Mouse (Mus musculus) bone marrow, adult 2 months (tissue): Measurements from ENCODE around the gene Naif1.

ENCODE experiments used
- CTCF ChIP-seq: fragments of 200-500 bp; IDR thresholded peaks from 2 replicates; pipeline ENCODE4 v1.5.1; 2011; ENCODE audit warnings: low read length, control low read depth; ENCODE audit not compliant: control insufficient read depth, insufficient read depth
- POLR2A ChIP-seq: fragments of 200-500 bp; IDR thresholded peaks from 2 replicates; pipeline ENCODE4 v1.6.1; 2011; ENCODE audit warnings: low read depth, mild to moderate bottlenecking, control low read depth, low read length, borderline replicate concordance; ENCODE audit not compliant: control insufficient read depth

DNA sequence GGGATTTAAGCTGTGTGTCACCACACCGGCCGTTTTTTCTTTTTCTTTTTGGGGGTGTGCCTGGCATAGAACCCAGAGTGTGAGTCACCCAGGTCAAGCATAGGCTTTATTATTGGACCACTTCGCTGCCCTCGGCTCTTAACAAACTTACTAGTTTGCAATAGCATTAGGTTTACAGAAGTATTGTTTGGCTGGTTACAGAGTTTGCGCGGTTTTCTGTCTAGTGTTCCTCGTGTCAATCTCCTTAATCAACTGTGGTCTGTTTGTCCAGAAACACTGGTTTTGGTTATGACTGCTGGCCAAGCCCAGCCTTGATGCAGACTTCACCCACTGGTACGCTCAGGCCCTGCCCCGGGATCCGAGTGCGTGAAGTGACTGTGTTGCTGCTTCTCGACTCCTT lies 52.6 kb downstream of the Naif1 start:
- no peak for TF ChIP-seq CTCF
- no peak for TF ChIP-seq POLR2A
